Mouse (Mus musculus) gastrocnemius, postnatal 14 days (tissue): ENCODE measurements around the gene Gm14412. TPM values are rescaled to one million over a fixed set of nuclear protein-coding genes. Genes with fewer than 3 reads are reported as not detected.
A peak's percentile ranks its signal among the peaks of the same experiment; 100 is the strongest.
"Not testable (repeated sequence)": the region's sequence is repeated elsewhere in the genome, so short reads cannot be mapped to it uniquely, and the experiment has no call there.

Experiments used
- DNase-seq: peaks from one replicate; pipeline ENCODE4 v3.0.0; 2021; ENCODE audit warnings: mixed read lengths
- intact Hi-C: fragments of 180-260 bp; cut with DNase I; formaldehyde crosslinking; loops from one replicate; pipeline ENCODE4 v1.15.1; 2025; ENCODE audit warnings: low total_unique reads
- long read RNA-seq, 2 experiments: library from polyadenylated mRNA; stranded (forward); transcript quantifications; one replicate each; pipeline ENCODE4 v2.0.0; 2021
- total RNA-seq, 2 experiments: library from RNA; stranded (reverse); gene quantifications; 2 replicates each; pipeline ENCODE4 v1.2.3; 2021

The Gm14412 gene
- total RNA-seq: under 1 TPM; 0.58 to 0.80 TPM
- long read RNA-seq, experiment 1: 0 reads
- long read RNA-seq, experiment 2: 0 reads

GRCm38 (mm10) chr2:177324257-177324733 is at the start of gene Gm14412:
Gm14412 (minus strand) TSS chr2:177324307.
- DNase-seq, intact Hi-C loops: not testable (repeated sequence)

GRCm38 (mm10) chr2:177329661-177330292 is 5.7 kb upstream of the Gm14412 start:
- intact Hi-C loops, DNase-seq: not testable (repeated sequence)

- intact Hi-C loops: not testable (repeated sequence)
- peak; percentile 46 for DNase-seq
Observed at GRCm38 (mm10) chr2:177321361-177321760, 2.7 kb downstream of the Gm14412 start.

- DNase-seq, intact Hi-C loops: not testable (repeated sequence)
Observed at GRCm38 (mm10) chr2:177320786-177321320, 3.3 kb downstream of the Gm14412 start.

GRCm38 (mm10) chr2:177318996-177319395 is 5.1 kb downstream of the Gm14412 start:
- no peak for DNase-seq
- intact Hi-C loops: no loop called here

- intact Hi-C loops, DNase-seq: not testable (repeated sequence)
Observed at GRCm38 (mm10) chr2:177309627-177310026, 14.5 kb downstream of the Gm14412 start.

GRCm38 (mm10) chr2:177304980-177305379 is 19.1 kb downstream of the Gm14412 start:
- intact Hi-C loops, DNase-seq: not testable (repeated sequence)

- DNase-seq, intact Hi-C loops: not testable (repeated sequence)
Observed at GRCm38 (mm10) chr2:177283701-177284100, 40.4 kb downstream of the Gm14412 start.

- intact Hi-C loops, DNase-seq: not testable (repeated sequence)
Observed at GRCm38 (mm10) chr2:177277754-177278153, 46.4 kb downstream of the Gm14412 start.

GRCm38 (mm10) chr2:177272237-177272636 is 51.9 kb downstream of the Gm14412 start:
- DNase-seq, intact Hi-C loops: not testable (repeated sequence)

GRCm38 (mm10) chr2:177266936-177267335 is 57.2 kb downstream of the Gm14412 start, which contains the start of gene Gm14409:
Gm14409 (minus strand) TSS chr2:177267036.
- DNase-seq, intact Hi-C loops: not testable (repeated sequence)

Other genes starting within 250 kb of the Gm14412 start
- gene Gm14401, start 250.0 kb downstream of the Gm14412 start, total RNA-seq: under 1 TPM in 1 of 2 experiments, not detected in 1; 0.42 TPM
- gene Gm14410, start 117.9 kb downstream of the Gm14412 start, total RNA-seq: 1 to 10 TPM; 5.9 to 6.6 TPM
- gene Gm14409, start 57.3 kb downstream of the Gm14412 start, total RNA-seq: under 1 TPM; 0.47 TPM
- gene Gm14418, start 74.0 kb upstream of the Gm14412 start, total RNA-seq: 1 to 10 TPM; 5.0 to 6.3 TPM
- gene Zfp970, start 140.4 kb upstream of the Gm14412 start, total RNA-seq: 10 to 100 TPM; 19.0 to 23.2 TPM
- gene Gm14403, start 173.9 kb upstream of the Gm14412 start, total RNA-seq: 10 to 100 TPM; 14.5 to 18.5 TPM